Mouse (Mus musculus) cerebellum, adult 2 months (tissue): Measurements from ENCODE around the gene Tnfaip1. TPM values are rescaled to one million over a fixed set of nuclear protein-coding genes. Genes with fewer than 3 reads are reported as not detected.

ENCODE experiments used
- DNase-seq, 2 experiments: peaks; one replicate each; pipeline ENCODE4 v3.0.0; 2021
- H3K27ac ChIP-seq: fragments of 200-500 bp; 2 replicates; pipeline ENCODE4 v1.5.1; 2012; ENCODE audit warnings: low read length, control low read depth, inconsistent platforms; ENCODE audit not compliant: insufficient read depth
- H3K27me3 ChIP-seq: fragments of 200-500 bp; 2 replicates; pipeline ENCODE4 v1.6.1; 2012; ENCODE audit warnings: inconsistent platforms, mild to moderate bottlenecking, low read length, moderate library complexity; ENCODE audit not compliant: control insufficient read depth, insufficient read depth
- H3K4me1 ChIP-seq: fragments of 200-500 bp; 2 replicates; pipeline ENCODE4 v1.6.1; 2011; ENCODE audit warnings: low read length; ENCODE audit not compliant: control insufficient read depth, insufficient read depth
- H3K4me3 ChIP-seq: fragments of 200-500 bp; replicated peaks from 2 replicates; pipeline ENCODE3; 2011; ENCODE audit warnings: mild to moderate bottlenecking, low read depth, low read length, control low read depth; ENCODE audit not compliant: insufficient read depth
- CTCF ChIP-seq: fragments of 200-500 bp; IDR thresholded peaks from 2 replicates; pipeline ENCODE4 v1.5.1; 2011; ENCODE audit warnings: low read depth, mild to moderate bottlenecking, control low read depth, low read length, moderate library complexity, borderline replicate concordance; ENCODE audit not compliant: insufficient read depth
- POLR2A ChIP-seq: fragments of 200-500 bp; IDR thresholded peaks from 2 replicates; pipeline ENCODE4 v1.6.1; 2011; ENCODE audit warnings: low read length, control low read depth, borderline replicate concordance; ENCODE audit not compliant: insufficient read depth
- WGBS: fragments of 180-500 bp; shearing (Covaris S2); methylation state at CpG from one replicate; pipeline ENCODE4 v1.1.7; 2018; 5-methylcytosine and 5-hydroxymethylcytosine counted together
- polyA plus RNA-seq: library from polyadenylated mRNA; depleted of rRNA; stranded (reverse); fragments of >200 nt; gene quantifications from 2 replicates; pipeline ENCODE4 v1.2.3, GENCODE M21; 2012

Gene Tnfaip1
- polyA plus RNA-seq, 1 experiment, result 36.7 TPM

GRCm38 (mm10) chr11:78568827-78569226 is 32.7 kb upstream of the Tnfaip1 start:
- no peak for DNase-seq
- WGBS, result 76% methylated on average over 10 of the region's 10 CpGs

GRCm38 (mm10) chr11:78567614-78568013 is 31.5 kb upstream of the Tnfaip1 start:
- no peak overlapping the region for H3K4me3 ChIP-seq
- no peak for DNase-seq
- H3K27ac ChIP-seq, result no peak overlapping the region
- WGBS, result 82% methylated on average over 6 of the region's 6 CpGs
- TF ChIP-seq CTCF (no peak), POLR2A (no peak)
- no peaks in the 10 kb centered on the region for H3K4me1 ChIP-seq
- H3K27me3 ChIP-seq, result no peaks in the 10 kb centered on the region

More at GRCm38 (mm10) chr11:78568827-78569226, 32.7 kb upstream of the Tnfaip1 start:
- H3K27me3 ChIP-seq, result no peaks in the 10 kb centered on the region
- H3K4me1 ChIP-seq, result no peaks in the 10 kb centered on the region
- no peak overlapping the region for H3K4me3 ChIP-seq
- no peak overlapping the region for H3K27ac ChIP-seq
- TF ChIP-seq POLR2A (no peak), CTCF (no peak)

GRCm38 (mm10) chr11:78566775-78567174 is 30.6 kb upstream of the Tnfaip1 start:
- no peaks in the 10 kb centered on the region for H3K4me1 ChIP-seq
- H3K27me3 ChIP-seq, result no peaks in the 10 kb centered on the region
- H3K27ac ChIP-seq, result no peak overlapping the region
- H3K4me3 ChIP-seq, result no peak overlapping the region
- no peak for TF ChIP-seq POLR2A
- no peak for TF ChIP-seq CTCF
- 70% methylated on average over 6 of the region's 6 CpGs for WGBS
- DNase-seq, result no peak

- H3K27ac ChIP-seq, result no peak overlapping the region
- no peaks in the 10 kb centered on the region for H3K4me1 ChIP-seq
- no peak overlapping the region for H3K4me3 ChIP-seq
- 8% methylated on average over 4 of the region's 4 CpGs for WGBS
- peak; percentile 57 to 67 for DNase-seq
- TF ChIP-seq CTCF (peak; percentile 81; the same call in 1 of the 2 replicates), POLR2A (no peak)
- H3K27me3 ChIP-seq, result no peaks in the 10 kb centered on the region
These were observed 24.3 kb upstream of the Tnfaip1 start for GRCm38 (mm10) chr11:78560447-78560846.

- no peaks in the 10 kb centered on the region for H3K27me3 ChIP-seq
- TF ChIP-seq CTCF, result peak; percentile 51; the same call in 1 of the 2 replicates
- no peak for TF ChIP-seq POLR2A
- no peak overlapping the region for H3K4me3 ChIP-seq
- 58% methylated on average over 8 of the region's 8 CpGs for WGBS
- DNase-seq, result no peak
- H3K27ac ChIP-seq, result no peak overlapping the region
- no peaks in the 10 kb centered on the region for H3K4me1 ChIP-seq
These were observed 21.1 kb upstream of the Tnfaip1 start for GRCm38 (mm10) chr11:78557241-78557640.

GRCm38 (mm10) chr11:78556070-78556469 is 19.9 kb upstream of the Tnfaip1 start:
- 81% methylated on average over 4 of the region's 4 CpGs for WGBS

GRCm38 (mm10) chr11:78555623-78556022 is 19.5 kb upstream of the Tnfaip1 start:
- no peak for DNase-seq
- WGBS, result 79% methylated on average over 3 of the region's 3 CpGs
- TF ChIP-seq POLR2A, result no peak
- no peak for TF ChIP-seq CTCF

More at GRCm38 (mm10) chr11:78556070-78556469, 19.9 kb upstream of the Tnfaip1 start:
- no peak for DNase-seq
- no peak overlapping the region for H3K4me3 ChIP-seq
- H3K27ac ChIP-seq, result no peak overlapping the region
- no peaks in the 10 kb centered on the region for H3K4me1 ChIP-seq
- TF ChIP-seq POLR2A (no peak), CTCF (no peak)
- no peaks in the 10 kb centered on the region for H3K27me3 ChIP-seq

GRCm38 (mm10) chr11:78551059-78551398 is 14.9 kb upstream of the Tnfaip1 start:
- Histone ChIP-seq H3K27ac (no peak overlapping the region), H3K27me3 (no peaks in the 10 kb centered on the region)
- 34% methylated on average over 6 of the region's 6 CpGs for WGBS

More at GRCm38 (mm10) chr11:78555623-78556022, 19.5 kb upstream of the Tnfaip1 start:
- no peaks in the 10 kb centered on the region for H3K27me3 ChIP-seq
- H3K27ac ChIP-seq, result no peak overlapping the region
- no peaks in the 10 kb centered on the region for H3K4me1 ChIP-seq
- H3K4me3 ChIP-seq, result no peak overlapping the region

More at GRCm38 (mm10) chr11:78551059-78551398, 14.9 kb upstream of the Tnfaip1 start:
- TF ChIP-seq CTCF (no peak), POLR2A (no peak)
- no peaks in the 10 kb centered on the region for H3K4me1 ChIP-seq
- H3K4me3 ChIP-seq, result peak overlapping the region; percentile 80
- no peak for DNase-seq
